Mouse (Mus musculus): ENCODE data around the gene Crygs.

DNA sequence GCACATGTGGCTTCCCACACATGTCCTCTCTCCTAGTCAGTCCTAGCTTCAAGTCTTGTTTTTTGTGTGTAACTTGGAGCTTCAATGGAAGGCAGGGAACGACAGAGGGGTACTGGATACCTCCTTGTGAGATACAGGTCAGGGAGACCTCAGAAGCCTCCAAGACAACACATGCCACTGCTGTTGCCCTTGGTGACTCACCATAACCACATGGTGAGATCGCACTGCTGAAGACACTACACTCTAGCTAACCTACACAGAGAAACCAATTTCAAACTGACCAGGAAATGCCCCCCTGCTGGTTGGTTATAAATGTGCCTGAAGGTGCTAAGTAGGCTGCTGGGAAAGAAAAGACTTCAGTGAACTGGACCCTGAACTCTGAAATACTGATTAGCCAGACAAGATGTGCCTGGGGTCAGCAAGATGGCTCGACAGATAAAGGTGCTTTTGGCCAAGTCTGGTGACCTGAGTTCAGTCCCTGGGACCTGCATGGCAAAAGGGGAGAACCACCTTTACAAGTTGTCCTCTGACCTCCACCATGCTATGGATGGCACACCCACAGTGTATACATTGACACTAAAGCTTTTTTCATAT lies 21.7 kb upstream of the Crygs start:
- TF ChIP-seq CTCF (IDR thresholded peaks at IDR 0.05; ENCODE audit: control insufficient read depth, insufficient read depth, insufficient replicate concordance, low read depth, low read length) (no peak), POLR2A (IDR thresholded peaks at IDR 0.05; ENCODE audit: control insufficient read depth, low read depth, low read length) (no peak)

Data from testis, adult 2 months (tissue).